Mouse (Mus musculus) small intestine, adult 2 months (tissue): ENCODE measurements around the gene 7530416G11Rik.

Source experiments
- CTCF ChIP-seq: fragments of 200-500 bp; IDR thresholded peaks from 2 replicates; pipeline ENCODE4 v1.5.1; 2012; ENCODE audit warnings: low read depth, mild to moderate bottlenecking, control low read depth, inconsistent platforms, low read length, moderate library complexity, mixed read lengths; ENCODE audit not compliant: insufficient replicate concordance, insufficient read length; ENCODE audit errors: extremely low read depth
- POLR2A ChIP-seq: fragments of 200-500 bp; IDR thresholded peaks from 2 replicates; pipeline ENCODE4 v1.6.1; 2012; ENCODE audit warnings: low read depth, mild to moderate bottlenecking, control low read depth, inconsistent platforms, low read length, moderate library complexity

DNA sequence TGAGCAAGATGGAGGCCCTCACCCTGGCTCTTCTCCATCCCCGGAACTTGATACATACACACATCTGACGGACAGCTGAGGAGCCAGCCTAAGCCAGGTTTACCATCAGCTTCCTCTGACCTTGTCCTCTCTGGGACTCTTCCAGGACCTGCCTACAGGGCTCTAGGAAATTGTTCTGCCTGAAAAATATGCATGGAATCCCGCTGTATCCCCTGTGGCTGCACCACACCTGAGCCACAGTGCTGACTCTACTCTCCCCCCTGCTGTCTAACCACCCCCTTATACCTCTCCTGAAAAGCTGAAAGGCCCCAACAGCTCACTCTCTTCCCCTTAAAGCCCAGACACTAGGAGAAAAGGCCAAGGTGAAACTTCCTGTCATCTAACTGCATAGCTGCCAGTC, 26.9 kb upstream of the 7530416G11Rik start:
- no peak for TF ChIP-seq CTCF
- no peak for TF ChIP-seq POLR2A
